Mouse (Mus musculus) stomach, embryonic 16.5 days (tissue): ENCODE measurements around the gene Ormdl1. TPM values are rescaled to one million over a fixed set of nuclear protein-coding genes. Genes with fewer than 3 reads are reported as not detected.

Experiments
- polyA plus RNA-seq: library from polyadenylated mRNA; unstranded; fragments of >200 nt; fragmentation: Nextera tagmentation; extraction: Ambion mirVana; gene quantifications from 2 replicates; pipeline ENCODE4 v1.2.1, GENCODE M21; 2015

The Ormdl1 gene
- polyA plus RNA-seq, 1 experiment from 2014 or later = 42.1 TPM

Other genes with a start within 250 kb of the Ormdl1 start
- gene Mstn, start 235.5 kb upstream of the Ormdl1 start, polyA plus RNA-seq = 1.1 TPM in 1 of 2 replicates, not detected in the other
- not detected in 2 replicates for gene 1700019A02Rik, start 109.5 kb upstream of the Ormdl1 start, polyA plus RNA-seq
- 13.2 and 14.1 TPM in 2 replicates for gene Pms1, start 77 bp upstream of the Ormdl1 start, polyA plus RNA-seq
- gene Gm28778, start within 50 bp of the Ormdl1 start, polyA plus RNA-seq = not detected in 2 replicates
- 20.2 and 21.5 TPM in 2 replicates for gene Osgepl1, start 16.5 kb downstream of the Ormdl1 start, polyA plus RNA-seq
- gene Asdurf, start 55.5 kb downstream of the Ormdl1 start, polyA plus RNA-seq = 2.0 TPM in 1 of 2 replicates, not detected in the other
- 0.74 and 0.84 TPM in 2 replicates for gene Gm28551, start 55.6 kb downstream of the Ormdl1 start, polyA plus RNA-seq
- gene Asnsd1, start 55.7 kb downstream of the Ormdl1 start, polyA plus RNA-seq = 67.5 and 67.6 TPM in 2 replicates